Mouse (Mus musculus) lung, embryonic 14.5 days (tissue): ENCODE results near the gene Fam155a. TPM values are rescaled to one million over a fixed set of nuclear protein-coding genes. Genes with fewer than 3 reads are reported as not detected.

ENCODE experiments used
- ATAC-seq: fragments of 200-750 bp; cut with Nextera tagmentation; 2 replicates; pipeline ENCODE4 v1.8.0; 2017; ENCODE audit warnings: mild to moderate bottlenecking, moderate TSS enrichment, moderate library complexity; ENCODE audit not compliant: insufficient read depth
- DNase-seq: peaks from one replicate; pipeline ENCODE4 v3.0.0-alpha.2; 2015
- H3K27ac ChIP-seq: fragments of 300-500 bp; sonication (generic); 2 replicates; pipeline ENCODE4 v1.5.1; 2014; ENCODE audit warnings: low read depth, mild to moderate bottlenecking, moderate library complexity
- H3K27me3 ChIP-seq: fragments of 300-500 bp; sonication (generic); 2 replicates; pipeline ENCODE4 v1.6.1; 2014; ENCODE audit warnings: low read length, control low read depth; ENCODE audit not compliant: insufficient read depth
- H3K36me3 ChIP-seq: fragments of 300-500 bp; sonication (generic); 2 replicates; pipeline ENCODE4 v1.6.1; 2014; ENCODE audit warnings: control low read depth; ENCODE audit not compliant: insufficient read depth
- H3K4me1 ChIP-seq: fragments of 300-500 bp; sonication (generic); 2 replicates; pipeline ENCODE4 v1.6.1; 2014; ENCODE audit warnings: antibody characterized with exemption, control low read depth; ENCODE audit not compliant: insufficient read depth
- H3K4me2 ChIP-seq: fragments of 300-500 bp; sonication (generic); 2 replicates; pipeline ENCODE4 v1.6.1; 2014; ENCODE audit warnings: mild to moderate bottlenecking
- H3K4me3 ChIP-seq: fragments of 300-500 bp; sonication (generic); 2 replicates; pipeline ENCODE4 v1.5.1; 2014; ENCODE audit warnings: low read depth, low read length
- H3K9ac ChIP-seq: fragments of 300-500 bp; sonication (generic); 2 replicates; pipeline ENCODE4 v1.6.1; 2014
- H3K9me3 ChIP-seq: fragments of 300-500 bp; sonication (generic); 2 replicates; pipeline ENCODE4 v1.6.1; 2016; ENCODE audit warnings: low read depth, low read length, control low read depth
- CTCF ChIP-seq: IDR thresholded peaks from 2 replicates; pipeline ENCODE4 v1.5.1; 2016; ENCODE audit warnings: antibody characterized with exemption, low read depth
- WGBS: fragments of 180-500 bp; shearing (Covaris S2); extraction: QIAGEN DNeasy Blood & Tissue Kit; methylation state at CpG from one replicate; pipeline ENCODE4 v1.1.7; 2014; 5-methylcytosine and 5-hydroxymethylcytosine counted together
- polyA plus RNA-seq: library from polyadenylated mRNA; unstranded; fragments of >200 nt; fragmentation: Nextera tagmentation; extraction: Ambion mirVana; gene quantifications from 2 replicates; pipeline ENCODE4 v1.2.1, GENCODE M21; 2014

Fam155a gene
- polyA plus RNA-seq, 1 experiment from 2014 or later, result 0.26 TPM

- no peaks in the 10 kb centered on the region for H3K4me1 ChIP-seq
- no peak for ATAC-seq
- H3K27me3 ChIP-seq, result no peaks in the 10 kb centered on the region
- 53% methylated on average over 3 of the region's 3 CpGs for whole genome bisulfite sequencing
- no peaks in the 10 kb centered on the region for H3K36me3 ChIP-seq
- no peak for TF ChIP-seq CTCF
- no peak overlapping the region for H3K4me2 ChIP-seq
- H3K27ac ChIP-seq, result no peak overlapping the region
- no peak overlapping the region for H3K4me3 ChIP-seq
- H3K9ac ChIP-seq, result no peak overlapping the region
- H3K9me3 ChIP-seq, result no peaks in the 10 kb centered on the region
- peak; percentile 18 for DNase-seq
Measured at GRCm38 (mm10) chr8:9596003-9596402, 175.0 kb downstream of the Fam155a start.

GRCm38 (mm10) chr8:9581836-9582235, 189.1 kb downstream of the Fam155a start:
- no peaks in the 10 kb centered on the region for H3K4me1 ChIP-seq
- H3K4me3 ChIP-seq, result no peak overlapping the region
- no peak for TF ChIP-seq CTCF
- 31% methylated on average over 6 of the region's 6 CpGs for WGBS
- H3K9ac ChIP-seq, result no peak overlapping the region
- H3K27me3 ChIP-seq, result no peaks in the 10 kb centered on the region
- H3K4me2 ChIP-seq, result no peak overlapping the region
- H3K9me3 ChIP-seq, result no peaks in the 10 kb centered on the region
- H3K36me3 ChIP-seq, result no peaks in the 10 kb centered on the region
- no peak overlapping the region for H3K27ac ChIP-seq
- DNase-seq, result no peak
- no peak for ATAC-seq

- Histone ChIP-seq H3K9me3 (no peaks in the 10 kb centered on the region), H3K27me3 (no peaks in the 10 kb centered on the region), H3K9ac (no peak overlapping the region), H3K4me2 (no peak overlapping the region), H3K4me1 (no peaks in the 10 kb centered on the region), H3K36me3 (no peaks in the 10 kb centered on the region), H3K4me3 (no peak overlapping the region), H3K27ac (no peak overlapping the region)
- TF ChIP-seq CTCF, result peak; percentile 35
- DNase-seq (peak; percentile 75), ATAC-seq (no peak)
- WGBS, result 32% methylated on average over 3 of the region's 3 CpGs
Measured at GRCm38 (mm10) chr8:9580192-9580591, 190.8 kb downstream of the Fam155a start.

GRCm38 (mm10) chr8:9571977-9572376, 199.0 kb downstream of the Fam155a start:
- Histone ChIP-seq H3K27me3 (no peaks in the 10 kb centered on the region), H3K4me1 (no peaks in the 10 kb centered on the region), H3K4me3 (no peak overlapping the region), H3K27ac (no peak overlapping the region), H3K9me3 (no peaks in the 10 kb centered on the region), H3K4me2 (no peak overlapping the region), H3K9ac (no peak overlapping the region), H3K36me3 (no peaks in the 10 kb centered on the region)
- WGBS, result 75% methylated on average over 2 of the region's 2 CpGs
- ATAC-seq (no peak), DNase-seq (no peak)
- TF ChIP-seq CTCF, result no peak

GRCm38 (mm10) chr8:9569516-9570170, 201.3 kb downstream of the Fam155a start:
- no peaks in the 10 kb centered on the region for H3K9me3 ChIP-seq
- no peaks in the 10 kb centered on the region for H3K36me3 ChIP-seq
- H3K9ac ChIP-seq, result no peak overlapping the region
- no peak for TF ChIP-seq CTCF
- H3K27ac ChIP-seq, result no peak overlapping the region
- no peak overlapping the region for H3K4me3 ChIP-seq
- H3K4me1 ChIP-seq, result no peaks in the 10 kb centered on the region
- DNase-seq, result no peak
- whole genome bisulfite sequencing, result 67% methylated on average over 4 of the region's 4 CpGs
- H3K27me3 ChIP-seq, result no peaks in the 10 kb centered on the region
- no peak for ATAC-seq
- no peak overlapping the region for H3K4me2 ChIP-seq

GRCm38 (mm10) chr8:9549199-9549598, 221.8 kb downstream of the Fam155a start:
- DNase-seq, result no peak
- Histone ChIP-seq H3K27ac (no peak overlapping the region), H3K27me3 (no peaks in the 10 kb centered on the region), H3K4me2 (no peak overlapping the region), H3K9ac (no peak overlapping the region), H3K9me3 (no peaks in the 10 kb centered on the region), H3K4me1 (no peaks in the 10 kb centered on the region), H3K36me3 (no peaks in the 10 kb centered on the region), H3K4me3 (no peak overlapping the region)
- TF ChIP-seq CTCF, result no peak
- WGBS, result 91% methylated on average over 3 of the region's 3 CpGs
- ATAC-seq, result no peak

GRCm38 (mm10) chr8:9547558-9547954, 223.4 kb downstream of the Fam155a start:
- no peak for TF ChIP-seq CTCF

More at GRCm38 (mm10) chr8:9547558-9547954, 223.4 kb downstream of the Fam155a start:
- DNase-seq (no peak), ATAC-seq (no peak)
- H3K4me1 ChIP-seq, result no peaks in the 10 kb centered on the region
- WGBS, result 44% methylated on average over 2 of the region's 2 CpGs
- no peaks in the 10 kb centered on the region for H3K9me3 ChIP-seq
- no peak overlapping the region for H3K9ac ChIP-seq
- H3K4me3 ChIP-seq, result no peak overlapping the region
- no peaks in the 10 kb centered on the region for H3K27me3 ChIP-seq
- H3K27ac ChIP-seq, result no peak overlapping the region
- H3K36me3 ChIP-seq, result no peaks in the 10 kb centered on the region
- no peak overlapping the region for H3K4me2 ChIP-seq
